ENCODE assay signal across 16 mouse cellular contexts in the genomic region with DNA sequence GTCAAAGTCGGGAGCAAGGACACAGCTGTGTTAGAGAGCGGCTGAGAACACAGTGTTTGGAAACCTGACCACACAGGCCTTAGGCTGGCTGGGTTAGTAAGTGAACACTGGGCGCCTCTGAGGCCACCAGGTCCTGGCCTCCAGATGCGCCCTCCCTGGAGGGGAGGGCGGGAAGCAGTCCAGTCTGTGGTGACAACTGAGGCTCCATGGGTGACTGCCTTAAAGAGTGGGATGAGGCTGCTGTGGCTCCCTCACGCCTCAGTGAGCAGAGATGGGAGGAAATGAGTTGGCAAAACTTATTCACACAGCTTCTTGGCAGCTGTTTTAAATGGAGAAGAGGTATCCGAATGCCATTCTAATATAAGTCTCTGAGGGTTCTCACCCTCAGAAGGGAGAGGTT. TPM values are rescaled to one million over a fixed set of nuclear protein-coding genes. Genes with fewer than 3 reads are reported as not detected.
DNase-seq lines count a peak whose midpoint lies in the region; ATAC-seq and TF ChIP-seq lines count a peak whose summit lies in the region.
"Had no signal": no experiment of that assay in that cellular context is flagged by ENCODE, and none has a peak within 500 bp of the region (broad histone marks: within the 10 kb centered on the region; RNA-seq: fewer than 3 reads in every experiment).

No protein-coding gene starts in this region.

- TF ChIP-seq CTCF in kidney, postnatal 0 days (IDR thresholded peaks at IDR 0.05; ENCODE audit: low read depth): no peak
- no peak for TF ChIP-seq CTCF in olfactory bulb, adult 2 months (IDR thresholded peaks at IDR 0.05; ENCODE audit: insufficient read depth, low read depth, low read length)

- H3K4me1 ChIP-seq in heart, embryonic 13.5 days: peaks cover 13% of the 10 kb centered on the region
- 0 out of 2 replicates have a peak, but pooled peaks cover 12% of the 10 kb centered on the region for H3K4me1 ChIP-seq in kidney, postnatal 0 days (replicated peaks; ENCODE audit: insufficient read depth, low read length)
- H3K4me1 ChIP-seq in olfactory bulb, adult 2 months (ENCODE audit: control insufficient read depth, insufficient read depth, low read length): peaks cover 29% of the 10 kb centered on the region
- H3K4me1 ChIP-seq: forebrain, embryonic 15.5 days had no signal

- no peaks in the 10 kb centered on the region for H3K9me3 ChIP-seq in heart, embryonic 13.5 days
- no peaks in the 10 kb centered on the region for H3K9me3 ChIP-seq in kidney, postnatal 0 days (replicated peaks; ENCODE audit: low read length)
- H3K9me3 ChIP-seq: forebrain, embryonic 15.5 days had no signal

- H3K27ac ChIP-seq in heart, embryonic 13.5 days (replicated peaks): 0 out of 2 replicates have a peak overlapping the region, but pooled peaks have one; percentile 31
- peak overlapping the region; percentile 71; the same call in 1 of the 2 replicates for H3K27ac ChIP-seq in kidney, postnatal 0 days
- H3K27ac ChIP-seq in olfactory bulb, adult 2 months (ENCODE audit: insufficient read depth, low read depth, low read length): peak overlapping the region; percentile 25; the same call in 1 of the 2 replicates
- H3K27ac ChIP-seq: forebrain, embryonic 15.5 days; gastrocnemius, adult 2 months had no signal

- no peak for TF ChIP-seq POLR2A in olfactory bulb, adult 2 months (IDR thresholded peaks at IDR 0.05; ENCODE audit: insufficient read depth, low read depth, low read length)

- peaks cover 9% of the 10 kb centered on the region; the same call in 1 of the 2 replicates for H3K27me3 ChIP-seq in heart, embryonic 13.5 days (replicated peaks)
- H3K27me3 ChIP-seq in kidney, postnatal 0 days (ENCODE audit: insufficient read depth, low read length): no peaks in the 10 kb centered on the region
- H3K27me3 ChIP-seq: forebrain, embryonic 15.5 days had no signal

- H3K4me2 ChIP-seq in heart, embryonic 13.5 days: no peak overlapping the region
- no peak overlapping the region for H3K4me2 ChIP-seq in kidney, postnatal 0 days (ENCODE audit: low read length)
- H3K4me2 ChIP-seq: forebrain, embryonic 15.5 days had no signal

- no peak overlapping the region for H3K4me3 ChIP-seq in heart, embryonic 13.5 days
- no peak overlapping the region for H3K4me3 ChIP-seq in kidney, postnatal 0 days (replicated peaks; ENCODE audit: low read depth, low read length)
- no peak overlapping the region for H3K4me3 ChIP-seq in olfactory bulb, adult 2 months (ENCODE audit: insufficient read depth, low read depth, low read length)
- H3K4me3 ChIP-seq: forebrain, embryonic 15.5 days; gastrocnemius, adult 2 months had no signal

- no peak for DNase-seq in heart, postnatal 36 days
- DNase-seq in kidney, postnatal 0 days (ENCODE audit: low spot score): peak; percentile 74
- no peak for DNase-seq in kidney, postnatal 10 days
- DNase-seq in Muller cell, postnatal 12 days (ENCODE audit: inconsistent ontology term): peak; percentile 50
- DNase-seq in gastrocnemius, adult 8-10 months (ENCODE audit: low spot score in 2 of 2): no peak
- DNase-seq: adrenal gland, postnatal 10 days; cerebellum, postnatal 14 days; gastrocnemius, adult 2 months; midbrain, embryonic 14.5 days; right cerebral cortex, postnatal 14 days; thymus, postnatal 36 days had no signal

- H3K9ac ChIP-seq in heart, embryonic 13.5 days: 0 out of 2 replicates have a peak overlapping the region, but pooled peaks have one; percentile 21
- 0 out of 2 replicates have a peak overlapping the region, but pooled peaks have one; percentile 18 for H3K9ac ChIP-seq in kidney, postnatal 0 days (ENCODE audit: low read depth, low read length)
- H3K9ac ChIP-seq: forebrain, embryonic 15.5 days had no signal

- 53% methylated on average over 7 of the region's 7 CpGs for WGBS in heart, embryonic 13.5 days
- 32% methylated on average over 7 of the region's 7 CpGs for WGBS in kidney, postnatal 0 days
- WGBS in olfactory bulb, adult 2 months: 51% methylated on average over 7 of the region's 7 CpGs

- intact Hi-C loops in heart, postnatal 36 days (cut with DNase I): no loop called here

- H3K36me3 ChIP-seq in heart, embryonic 13.5 days: no peaks in the 10 kb centered on the region
- H3K36me3 ChIP-seq in kidney, postnatal 0 days (ENCODE audit: insufficient read depth, low read length): no peaks in the 10 kb centered on the region
- H3K36me3 ChIP-seq: forebrain, embryonic 15.5 days had no signal

- ATAC-seq in heart, embryonic 13.5 days (ENCODE audit: extremely low read depth, insufficient number of reproducible peaks, low FRiP score, low TSS enrichment): no peak
- ATAC-seq in kidney, postnatal 0 days (replicated peaks; ENCODE audit: low FRiP score, low read depth): peak; percentile 80
- ATAC-seq: forebrain, embryonic 15.5 days; hindbrain, embryonic 16.5 days had no signal

RNA-seq across cellular contexts. Expression of a gene that starts 51.9 kb away (rescaled TPM):
- 0.47 and 0.86 TPM in 2 replicates for polyA plus RNA-seq in heart, embryonic 13.5 days (2015; fragmentation: Nextera tagmentation; extraction: Ambion mirVana)
- total RNA-seq in heart, postnatal 36 days (2021): 10 to 100 TPM; 11.7 to 17.7 TPM
- polyA plus RNA-seq in kidney, postnatal 0 days (2015; fragmentation: Nextera tagmentation; extraction: Ambion mirVana): 21.7 and 25.7 TPM in 2 replicates
- polyA plus RNA-seq in olfactory bulb, adult 2 months (2012; ENCODE audit: insufficient read depth, insufficient read length, low replicate concordance, missing spikeins): not detected in 2 replicates
- 1 to 10 TPM; 3.1 to 8.5 (median 5.0) TPM for total RNA-seq in gastrocnemius, adult 8-10 months (2022)
- polyA plus RNA-seq: C2C12 had no signal

Comparison
In these comparisons a context has a peak if more than half of its experiments do, and no peak if none do; other contexts are left out.
1. DNase-seq: peak in kidney, postnatal 0 days (single experiment) and Muller cell, postnatal 12 days (single experiment); none in heart, postnatal 36 days (0 of 2), kidney, postnatal 10 days (single experiment) and gastrocnemius, adult 8-10 months (0 of 2).
2. RNA of a gene that starts 51.9 kb away (polyA plus RNA-seq): 21.7 to 25.7 TPM in kidney, postnatal 0 days; 0.47 to 0.86 TPM in heart, embryonic 13.5 days and not detected in olfactory bulb, adult 2 months; every median in the first group is over 10 times any median in the second.
3. Peak in every context shown above with its lines, with median percentiles within 50 percentile points of each other: H3K27ac ChIP-seq.